Mouse (Mus musculus): ENCODE measurements around the gene Dip2c.

- no peak for TF ChIP-seq CTCF (IDR thresholded peaks at IDR 0.05; ENCODE audit: low read depth)
- TF ChIP-seq EP300 (IDR thresholded peaks at IDR 0.05; ENCODE audit: low read depth) = no peak
These were observed 14.6 kb upstream of the Dip2c start for GRCm38 (mm10) chr13:9261748-9262147.
